Mouse (Mus musculus): Measurements from ENCODE around the gene Olfr1390. TPM values are rescaled to one million over a fixed set of nuclear protein-coding genes. Genes with fewer than 3 reads are reported as not detected.
"Not testable (repeated sequence)": the region's sequence is repeated elsewhere in the genome, so short reads cannot be mapped to it uniquely, and the experiment has no call there.

Gene Olfr1390
- polyA plus RNA-seq (2012; ENCODE audit: insufficient read depth, insufficient read length, missing spikeins): not detected in 2 replicates

DNA sequence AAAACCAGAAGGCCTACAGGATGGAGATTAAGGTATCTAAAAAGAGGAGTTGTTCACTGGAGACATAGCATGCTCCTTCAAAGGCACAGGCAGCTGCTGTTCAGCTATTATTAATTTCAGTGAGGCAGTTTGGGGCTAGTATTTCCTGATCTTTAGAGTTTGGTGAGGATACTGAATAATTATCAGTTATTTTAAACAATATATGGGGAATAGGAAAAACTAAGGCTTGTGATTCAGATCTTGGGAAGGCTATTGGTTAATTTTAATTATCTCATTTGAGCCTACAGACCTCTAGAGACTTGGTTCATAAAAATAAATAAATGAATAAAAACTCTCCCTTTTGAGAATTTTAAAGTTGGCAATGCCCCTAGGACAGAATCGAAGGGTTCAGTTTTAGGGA lies at the start of gene Olfr1390:
Gene Olfr1390, plus strand, starts transcription at position 301 of the 400 bp plus-strand sequence.
- H3K4me3 ChIP-seq (ENCODE audit: insufficient read depth, low read length): no peak within 1 kb of the TSS
- TF ChIP-seq POLR2A (IDR thresholded peaks at IDR 0.05; ENCODE audit: borderline replicate concordance, low read depth, low read length) (no peak), CTCF (IDR thresholded peaks at IDR 0.05; ENCODE audit: low read depth, low read length) (no peak)
- H3K27ac ChIP-seq (ENCODE audit: insufficient read depth, low read depth, low read length): no peak within 1 kb of the TSS
- no peaks in the 10 kb centered on the region for H3K4me1 ChIP-seq (ENCODE audit: control insufficient read depth, insufficient read depth, low read length)

DNA sequence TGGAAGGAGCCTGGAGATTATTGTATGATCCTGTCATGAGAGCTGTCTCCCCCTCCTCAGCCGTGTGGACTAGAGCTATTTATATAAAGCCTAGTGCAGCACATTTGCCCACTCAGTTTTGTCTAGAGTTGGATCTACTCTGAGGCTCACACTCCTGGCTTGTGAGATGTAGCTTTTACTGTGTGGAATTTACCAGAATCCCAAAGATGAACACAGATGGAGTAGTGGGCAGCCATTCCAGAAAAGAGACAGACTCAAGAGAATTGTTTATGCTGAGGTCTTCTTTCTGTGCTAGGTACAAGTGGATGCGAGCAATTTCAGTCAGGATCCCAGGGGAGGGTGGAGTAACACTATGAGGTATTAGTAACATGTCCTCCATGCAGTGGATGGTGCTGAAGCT lies 47.7 kb upstream of the Olfr1390 start:
- TF ChIP-seq POLR2A (IDR thresholded peaks at IDR 0.05; ENCODE audit: borderline replicate concordance, low read depth, low read length) (no peak), CTCF (IDR thresholded peaks at IDR 0.05; ENCODE audit: low read depth, low read length) (no peak)
- H3K27ac ChIP-seq (ENCODE audit: insufficient read depth, low read depth, low read length): no peak overlapping the region
- no peaks in the 10 kb centered on the region for H3K4me1 ChIP-seq (ENCODE audit: control insufficient read depth, insufficient read depth, low read length)
- no peak overlapping the region for H3K4me3 ChIP-seq (ENCODE audit: insufficient read depth, low read length)

DNA sequence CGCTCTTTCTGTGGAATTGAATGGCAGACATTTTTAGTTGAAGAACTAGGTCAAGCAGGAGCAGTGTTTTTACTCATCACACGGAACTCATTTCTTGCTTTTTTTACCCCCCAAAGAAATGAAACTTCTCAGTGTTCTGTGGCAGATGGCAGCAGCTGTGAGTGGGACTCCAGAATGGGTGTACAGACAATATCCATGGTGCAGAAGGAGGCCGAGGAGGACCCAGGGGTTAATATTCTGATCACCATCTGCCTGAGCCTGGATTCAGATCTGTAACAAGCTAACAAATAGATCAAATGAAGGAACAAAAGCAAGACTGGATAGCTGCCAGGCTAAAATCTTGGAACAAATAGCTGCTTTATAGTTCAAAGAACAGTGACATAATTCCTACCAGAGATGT lies 42.2 kb upstream of the Olfr1390 start:
- Histone ChIP-seq H3K27ac (ENCODE audit: insufficient read depth, low read depth, low read length) (no peak overlapping the region), H3K4me1 (ENCODE audit: control insufficient read depth, insufficient read depth, low read length) (no peaks in the 10 kb centered on the region), H3K4me3 (ENCODE audit: insufficient read depth, low read length) (no peak overlapping the region)
- TF ChIP-seq POLR2A (IDR thresholded peaks at IDR 0.05; ENCODE audit: borderline replicate concordance, low read depth, low read length): no peak
- TF ChIP-seq CTCF (IDR thresholded peaks at IDR 0.05; ENCODE audit: low read depth, low read length): no peak

DNA sequence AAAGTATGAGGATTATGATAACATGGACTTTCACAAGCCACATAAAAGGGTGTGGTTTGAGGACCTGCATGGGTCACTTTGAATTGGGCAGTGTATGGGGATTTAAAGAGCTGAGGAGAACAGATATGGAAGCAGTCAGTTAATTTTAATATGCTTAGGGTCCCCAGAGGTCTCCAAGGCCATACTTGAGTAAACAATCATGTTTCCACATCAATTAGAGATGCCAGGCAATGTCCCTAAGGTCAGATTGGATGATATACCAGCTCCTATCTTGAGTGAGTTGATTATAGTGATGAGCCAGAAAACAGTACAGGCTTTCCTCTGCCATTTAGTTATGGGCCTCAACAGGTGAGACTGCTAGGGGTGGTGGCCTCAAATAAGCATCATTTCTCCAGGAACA lies 30.5 kb upstream of the Olfr1390 start, which contains the start of gene Olfr10:
Gene Olfr10, plus strand, starts transcription at position 301 of the 400 bp plus-strand sequence.
- no peak within 1 kb of the TSS for H3K4me3 ChIP-seq (ENCODE audit: insufficient read depth, low read length)
- TF ChIP-seq POLR2A (IDR thresholded peaks at IDR 0.05; ENCODE audit: borderline replicate concordance, low read depth, low read length) (no peak), CTCF (IDR thresholded peaks at IDR 0.05; ENCODE audit: low read depth, low read length) (no peak)
- no peak within 1 kb of the TSS for H3K27ac ChIP-seq (ENCODE audit: insufficient read depth, low read depth, low read length)
- no peaks in the 10 kb centered on the region for H3K4me1 ChIP-seq (ENCODE audit: control insufficient read depth, insufficient read depth, low read length)

DNA sequence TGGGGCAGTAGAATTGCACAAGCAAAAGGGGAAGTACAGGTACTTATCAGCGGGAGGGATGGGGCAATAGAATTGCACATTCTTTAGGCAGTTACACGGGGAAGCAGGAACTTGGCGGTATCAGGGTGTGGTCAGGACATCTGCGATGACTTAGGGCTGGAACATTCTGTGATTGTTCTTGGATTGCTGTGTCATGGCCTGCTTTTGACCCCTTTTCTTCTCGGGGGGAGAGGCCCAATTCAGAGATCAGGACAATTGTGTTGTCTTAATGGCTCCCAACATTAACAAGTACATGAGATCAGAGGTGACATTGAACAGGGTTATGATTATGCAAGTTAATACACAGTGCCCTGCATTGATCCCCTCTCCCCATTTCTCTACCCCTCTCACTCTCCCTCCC lies 26.4 kb upstream of the Olfr1390 start:
- not testable (repeated sequence) for H3K4me1 ChIP-seq (ENCODE audit: control insufficient read depth, insufficient read depth, low read length); H3K4me3 ChIP-seq (ENCODE audit: insufficient read depth, low read length); H3K27ac ChIP-seq (ENCODE audit: insufficient read depth, low read depth, low read length)

DNA sequence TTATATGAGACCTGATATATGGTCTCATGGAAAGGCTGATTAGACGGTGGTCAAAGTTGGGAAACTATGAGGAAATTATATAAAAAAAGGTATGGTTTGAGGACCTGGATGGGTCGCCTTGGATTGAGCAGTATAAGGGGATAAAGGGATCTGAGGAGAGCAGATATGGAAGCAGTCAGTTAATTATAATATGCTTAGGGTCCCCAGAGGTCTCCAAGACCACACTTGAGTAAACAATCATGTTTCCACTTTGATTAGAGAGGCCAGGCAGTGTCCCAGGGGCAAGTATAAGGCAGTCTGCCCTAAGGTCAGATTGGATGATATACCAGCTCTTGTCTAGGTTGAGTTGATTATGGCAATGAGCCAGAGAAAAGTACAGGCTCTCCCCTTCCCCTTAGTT lies 12.5 kb upstream of the Olfr1390 start, which contains the start of gene Olfr1391:
Gene Olfr1391, plus strand, starts transcription at position 301 of the 400 bp plus-strand sequence.
- no peak within 1 kb of the TSS for H3K4me3 ChIP-seq (ENCODE audit: insufficient read depth, low read length)
- TF ChIP-seq CTCF (IDR thresholded peaks at IDR 0.05; ENCODE audit: low read depth, low read length) (no peak), POLR2A (IDR thresholded peaks at IDR 0.05; ENCODE audit: borderline replicate concordance, low read depth, low read length) (no peak)
- no peak within 1 kb of the TSS for H3K27ac ChIP-seq (ENCODE audit: insufficient read depth, low read depth, low read length)
- no peaks in the 10 kb centered on the region for H3K4me1 ChIP-seq (ENCODE audit: control insufficient read depth, insufficient read depth, low read length)

DNA sequence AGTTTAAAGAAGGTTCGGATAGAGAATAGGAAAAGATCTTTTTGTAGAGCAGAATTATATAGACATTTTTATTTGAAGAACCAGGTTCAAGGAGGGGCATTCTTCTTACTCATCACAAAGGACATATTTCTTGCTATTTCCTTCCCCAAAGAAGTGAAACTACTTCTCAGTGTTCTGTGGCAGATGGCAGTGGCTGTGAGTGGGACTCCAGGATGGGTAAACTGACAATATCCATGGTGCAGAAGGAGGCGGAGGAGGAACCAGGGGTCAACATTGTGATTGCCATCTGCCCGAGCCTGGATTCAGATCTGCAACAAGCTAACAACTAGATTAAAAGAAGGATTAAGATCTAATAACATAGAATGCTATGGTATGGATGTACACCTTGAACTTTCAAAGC lies 8.3 kb upstream of the Olfr1390 start:
- H3K27ac ChIP-seq (ENCODE audit: insufficient read depth, low read depth, low read length): no peak overlapping the region
- H3K4me1 ChIP-seq (ENCODE audit: control insufficient read depth, insufficient read depth, low read length): no peaks in the 10 kb centered on the region
- H3K4me3 ChIP-seq (ENCODE audit: insufficient read depth, low read length): no peak overlapping the region
- TF ChIP-seq POLR2A (IDR thresholded peaks at IDR 0.05; ENCODE audit: borderline replicate concordance, low read depth, low read length) (no peak), CTCF (IDR thresholded peaks at IDR 0.05; ENCODE audit: low read depth, low read length) (no peak)

DNA sequence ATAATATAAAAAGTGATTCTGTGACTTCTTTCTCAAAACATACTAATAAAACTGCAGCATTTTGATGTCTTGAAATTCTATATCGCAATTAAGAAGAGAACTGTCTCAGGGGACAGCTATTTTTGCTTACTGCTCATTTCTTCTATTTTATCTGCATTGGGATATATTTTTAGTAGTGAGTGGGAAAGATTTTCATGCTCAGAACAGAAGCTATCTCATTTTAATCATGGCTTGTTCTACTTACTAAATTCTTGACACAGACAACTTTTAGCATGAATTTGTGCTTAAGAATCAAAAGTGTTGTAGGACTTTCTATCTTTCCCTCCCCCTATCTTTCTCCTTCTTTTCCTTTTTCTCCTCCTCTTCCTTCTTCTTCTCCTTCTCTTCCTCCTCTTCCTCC lies 5.3 kb upstream of the Olfr1390 start:
- H3K4me1 ChIP-seq (ENCODE audit: control insufficient read depth, insufficient read depth, low read length): no peaks in the 10 kb centered on the region
- H3K4me3 ChIP-seq (ENCODE audit: insufficient read depth, low read length): no peak overlapping the region
- no peak for TF ChIP-seq CTCF (IDR thresholded peaks at IDR 0.05; ENCODE audit: low read depth, low read length)
- no peak for TF ChIP-seq POLR2A (IDR thresholded peaks at IDR 0.05; ENCODE audit: borderline replicate concordance, low read depth, low read length)
- H3K27ac ChIP-seq (ENCODE audit: insufficient read depth, low read depth, low read length): no peak overlapping the region

DNA sequence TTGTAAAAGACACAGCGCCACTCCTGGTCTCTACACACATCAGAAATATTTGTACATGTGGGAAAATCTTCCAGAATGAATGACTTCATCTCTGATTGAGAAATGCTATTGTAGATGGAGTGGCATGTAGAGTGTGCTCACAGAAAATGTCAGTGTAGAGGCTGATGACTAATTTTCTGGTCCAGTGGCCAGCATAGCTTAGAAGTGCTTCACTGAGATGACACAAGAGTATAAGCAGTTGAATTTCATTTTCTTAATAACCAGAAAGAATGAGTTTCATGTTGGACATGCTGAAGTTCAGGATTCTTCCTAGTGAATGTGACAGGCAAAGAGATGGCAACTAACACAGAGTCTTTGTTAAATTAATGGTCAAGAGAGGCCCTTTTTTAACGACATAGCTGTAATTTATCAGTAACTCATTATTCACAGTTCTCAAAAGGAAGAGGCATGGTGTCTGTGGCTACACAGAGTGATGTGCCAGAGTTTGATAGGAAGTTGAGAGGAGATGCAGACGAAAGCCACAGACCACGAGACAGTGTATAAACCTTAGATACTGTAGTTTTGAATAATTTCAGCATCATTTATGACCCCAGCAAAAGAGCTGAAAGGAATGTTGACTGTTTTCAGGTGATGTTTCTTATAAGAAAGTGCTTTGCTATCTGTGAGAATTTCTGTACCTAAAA lies 2.3 kb downstream of the Olfr1390 start:
- Histone ChIP-seq H3K4me3 (ENCODE audit: insufficient read depth, low read length) (no peak overlapping the region), H3K4me1 (ENCODE audit: control insufficient read depth, insufficient read depth, low read length) (no peaks in the 10 kb centered on the region), H3K27ac (ENCODE audit: insufficient read depth, low read depth, low read length) (no peak overlapping the region)
- TF ChIP-seq POLR2A (IDR thresholded peaks at IDR 0.05; ENCODE audit: borderline replicate concordance, low read depth, low read length) (no peak), CTCF (IDR thresholded peaks at IDR 0.05; ENCODE audit: low read depth, low read length) (no peak)

DNA sequence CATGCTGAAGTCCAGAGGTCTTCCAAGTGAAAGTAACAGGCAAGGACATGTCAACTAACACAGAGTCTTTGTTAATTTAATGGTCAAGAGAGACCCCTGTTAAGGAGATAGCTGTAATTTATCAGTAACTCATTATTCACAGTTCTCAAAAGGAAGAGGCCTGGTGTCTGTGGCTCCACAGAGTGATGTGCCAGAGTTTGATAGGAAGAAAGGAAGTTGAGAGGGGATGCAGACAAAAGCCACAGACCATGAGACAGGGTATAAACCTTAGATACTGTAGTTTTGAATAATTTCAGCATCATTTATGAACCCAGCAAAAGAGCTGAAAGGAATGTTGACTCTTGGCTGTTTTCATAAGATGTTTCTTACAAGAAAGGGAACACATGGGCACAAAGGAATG lies 48.1 kb downstream of the Olfr1390 start:
- no peak overlapping the region for H3K4me3 ChIP-seq (ENCODE audit: insufficient read depth, low read length)
- no peaks in the 10 kb centered on the region for H3K4me1 ChIP-seq (ENCODE audit: control insufficient read depth, insufficient read depth, low read length)
- no peak overlapping the region for H3K27ac ChIP-seq (ENCODE audit: insufficient read depth, low read depth, low read length)
- no peak for TF ChIP-seq CTCF (IDR thresholded peaks at IDR 0.05; ENCODE audit: low read depth, low read length)

DNA sequence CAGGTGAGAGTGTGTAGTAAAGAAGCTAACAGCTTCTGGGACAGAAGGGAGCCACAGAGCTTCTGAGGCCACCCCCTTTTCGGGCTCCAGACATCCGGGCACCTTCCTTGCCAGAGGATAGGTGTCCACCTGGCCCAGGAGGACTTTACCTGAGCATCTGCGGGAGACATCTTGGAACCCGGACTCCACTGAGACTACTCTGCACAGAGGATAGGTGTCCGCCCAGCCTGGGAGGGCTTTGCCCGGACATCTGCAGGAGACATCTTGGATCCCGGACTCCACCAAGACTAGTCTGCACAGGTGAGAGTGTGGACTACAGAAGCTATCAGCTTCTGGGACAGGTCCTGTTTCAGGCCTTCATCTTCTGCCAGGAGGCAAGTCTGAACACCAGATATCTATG lies 51.1 kb downstream of the Olfr1390 start:
- not testable (repeated sequence) for H3K4me1 ChIP-seq (ENCODE audit: control insufficient read depth, insufficient read depth, low read length); H3K27ac ChIP-seq (ENCODE audit: insufficient read depth, low read depth, low read length); H3K4me3 ChIP-seq (ENCODE audit: insufficient read depth, low read length)

Other genes with a start within 250 kb of the Olfr1390 start
- not detected in 2 replicates for gene Olfr1396, start 220.3 kb upstream of the Olfr1390 start, polyA plus RNA-seq (2012; ENCODE audit: insufficient read depth, insufficient read length, missing spikeins)
- gene Olfr1395, start 192.9 kb upstream of the Olfr1390 start, polyA plus RNA-seq (2012; ENCODE audit: insufficient read depth, insufficient read length, missing spikeins): not detected in 2 replicates
- gene Olfr1394, start 180.8 kb upstream of the Olfr1390 start, polyA plus RNA-seq (2012; ENCODE audit: insufficient read depth, insufficient read length, missing spikeins): not detected in 2 replicates
- gene Btnl9, start 148.0 kb upstream of the Olfr1390 start, polyA plus RNA-seq (2012; ENCODE audit: insufficient read depth, insufficient read length, missing spikeins): 0.15 TPM in 1 of 2 replicates, not detected in the other
- gene Zfp62, start 131.9 kb upstream of the Olfr1390 start, polyA plus RNA-seq (2012; ENCODE audit: insufficient read depth, insufficient read length, missing spikeins): 28.4 and 30.8 TPM in 2 replicates
- 76.3 and 89.8 TPM in 2 replicates for gene Mgat1, start 91.0 kb upstream of the Olfr1390 start, polyA plus RNA-seq (2012; ENCODE audit: insufficient read depth, insufficient read length, missing spikeins)
- not detected in 2 replicates for gene Olfr1393, start 56.9 kb upstream of the Olfr1390 start, polyA plus RNA-seq (2012; ENCODE audit: insufficient read depth, insufficient read length, missing spikeins)
- gene Olfr1392, start 49.9 kb upstream of the Olfr1390 start, polyA plus RNA-seq (2012; ENCODE audit: insufficient read depth, insufficient read length, missing spikeins): not detected in 2 replicates
- gene Olfr10, start 30.4 kb upstream of the Olfr1390 start, polyA plus RNA-seq (2012; ENCODE audit: insufficient read depth, insufficient read length, missing spikeins): not detected in 2 replicates
- not detected in 2 replicates for gene Olfr1391, start 12.4 kb upstream of the Olfr1390 start, polyA plus RNA-seq (2012; ENCODE audit: insufficient read depth, insufficient read length, missing spikeins)
- gene Olfr1389, start 87.9 kb downstream of the Olfr1390 start, polyA plus RNA-seq (2012; ENCODE audit: insufficient read depth, insufficient read length, missing spikeins): not detected in 2 replicates
- 0.24 and 0.35 TPM in 2 replicates for gene Olfr1388, start 101.4 kb downstream of the Olfr1390 start, polyA plus RNA-seq (2012; ENCODE audit: insufficient read depth, insufficient read length, missing spikeins)
- not detected in 2 replicates for gene Olfr1387, start 120.2 kb downstream of the Olfr1390 start, polyA plus RNA-seq (2012; ENCODE audit: insufficient read depth, insufficient read length, missing spikeins)
- gene Olfr1386, start 129.9 kb downstream of the Olfr1390 start, polyA plus RNA-seq (2012; ENCODE audit: insufficient read depth, insufficient read length, missing spikeins): not detected in 2 replicates
- gene Olfr1385, start 153.9 kb downstream of the Olfr1390 start, polyA plus RNA-seq (2012; ENCODE audit: insufficient read depth, insufficient read length, missing spikeins): not detected in 2 replicates
- not detected in 2 replicates for gene Olfr1384, start 171.5 kb downstream of the Olfr1390 start, polyA plus RNA-seq (2012; ENCODE audit: insufficient read depth, insufficient read length, missing spikeins)
- not detected in 2 replicates for gene Olfr1383, start 184.5 kb downstream of the Olfr1390 start, polyA plus RNA-seq (2012; ENCODE audit: insufficient read depth, insufficient read length, missing spikeins)
- gene Olfr1382, start 193.1 kb downstream of the Olfr1390 start, polyA plus RNA-seq (2012; ENCODE audit: insufficient read depth, insufficient read length, missing spikeins): not detected in 2 replicates
- not detected in 2 replicates for gene Olfr1381, start 208.3 kb downstream of the Olfr1390 start, polyA plus RNA-seq (2012; ENCODE audit: insufficient read depth, insufficient read length, missing spikeins)
- gene Olfr1380, start 221.7 kb downstream of the Olfr1390 start, polyA plus RNA-seq (2012; ENCODE audit: insufficient read depth, insufficient read length, missing spikeins): not detected in 2 replicates

Measured in bone marrow macrophage, adult 2 months (primary cell).